Mouse (Mus musculus): ENCODE measurements around the gene Cbx3. TPM values are rescaled to one million over a fixed set of nuclear protein-coding genes. Genes with fewer than 3 reads are reported as not detected.

Gene Cbx3
- polyA plus RNA-seq, 1 experiment: 22.3 TPM

DNA sequence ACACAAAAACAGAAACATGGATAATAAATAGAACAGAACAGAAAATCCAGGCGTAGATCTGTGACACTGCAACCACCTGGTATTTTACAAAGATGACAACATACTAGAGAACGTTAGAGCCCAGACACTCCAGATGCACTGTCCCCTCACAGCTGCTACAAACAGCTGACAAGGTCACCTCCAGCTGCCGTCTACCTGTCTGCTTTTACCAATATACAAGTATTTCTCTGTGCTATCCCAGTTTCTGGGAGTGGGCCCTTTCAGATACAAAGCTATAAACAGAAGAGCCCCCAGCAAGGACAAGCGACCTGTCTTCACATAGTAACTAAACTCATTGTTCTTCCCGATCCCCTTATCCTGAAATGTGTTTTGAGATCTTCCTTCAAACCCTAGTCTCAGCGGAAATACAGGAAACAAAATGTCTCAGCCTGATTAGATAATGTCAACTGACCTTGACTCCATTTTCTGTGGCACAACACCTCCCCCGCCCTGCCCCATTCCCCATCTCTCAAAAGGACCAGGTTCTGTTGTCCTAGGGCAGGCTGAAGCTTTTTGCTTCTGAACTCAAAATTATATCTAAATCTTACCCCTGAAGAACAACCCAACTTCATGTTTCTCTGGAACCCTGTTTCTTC is 16.0 kb downstream of the Cbx3 start:
- Histone ChIP-seq H3K4me1 (peaks cover 16% of the 10 kb centered on the region), H3K36me3 (replicated peaks; ENCODE audit: low read length) (peaks cover 33% of the 10 kb centered on the region), H3K9me3 (peaks cover 32% of the 10 kb centered on the region), H3K27me3 (replicated peaks) (no peaks in the 10 kb centered on the region), H3K4me3 (replicated peaks) (no peak overlapping the region)
- TF ChIP-seq GATA1 (IDR thresholded peaks at IDR 0.05; ENCODE audit: borderline replicate concordance, low read length) (no peak), FLI1 (IDR thresholded peaks at IDR 0.05; ENCODE audit: low read length) (no peak)

DNA sequence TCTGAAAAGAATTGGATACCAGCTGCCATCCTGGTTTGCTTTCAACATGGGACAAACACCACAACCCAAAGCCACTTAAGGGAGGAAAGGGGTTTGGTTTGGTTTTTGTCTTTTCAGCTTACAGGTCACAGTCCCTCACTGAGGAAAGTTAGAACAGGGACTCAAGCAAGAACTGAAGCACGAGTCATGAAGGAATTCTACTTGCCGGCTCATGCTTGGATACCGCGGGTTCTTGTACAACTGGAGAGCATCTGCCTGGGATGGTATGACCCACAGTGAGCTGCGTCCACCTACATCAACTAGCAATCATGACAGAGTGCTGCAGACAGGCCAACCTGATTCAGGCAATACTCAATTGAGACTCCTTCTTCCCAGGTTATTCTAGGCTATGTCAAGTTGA is 16.6 kb downstream of the Cbx3 start:
- TF ChIP-seq GATA1 (IDR thresholded peaks at IDR 0.05; ENCODE audit: borderline replicate concordance, low read length): no peak
- no peak for TF ChIP-seq FLI1 (IDR thresholded peaks at IDR 0.05; ENCODE audit: low read length)
- Histone ChIP-seq H3K36me3 (replicated peaks; ENCODE audit: low read length) (peaks cover 28% of the 10 kb centered on the region), H3K27me3 (replicated peaks) (no peaks in the 10 kb centered on the region), H3K9me3 (peaks cover 33% of the 10 kb centered on the region), H3K4me3 (replicated peaks) (peak overlapping the region; percentile 20), H3K4me1 (peaks cover 16% of the 10 kb centered on the region)

DNA sequence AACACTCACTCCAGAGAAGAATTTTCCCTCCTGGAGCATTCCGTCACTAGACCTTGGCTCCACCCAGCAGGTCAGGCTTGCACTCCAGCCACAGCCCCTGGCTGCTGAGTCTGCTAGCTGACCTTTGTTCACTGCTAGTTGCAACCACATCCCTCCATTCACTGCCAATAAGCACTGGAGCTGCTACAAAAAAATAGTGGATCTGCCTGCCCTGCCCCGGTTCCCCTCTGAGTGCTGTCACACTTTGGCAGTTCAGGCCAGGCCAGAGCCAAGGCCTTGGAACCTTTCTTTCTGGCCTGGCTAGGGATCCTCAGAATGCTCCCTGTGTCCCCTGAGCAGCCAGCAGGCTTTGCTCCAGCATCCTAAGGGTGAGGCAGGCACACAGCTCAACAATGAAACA is 19.6 kb downstream of the Cbx3 start:
- TF ChIP-seq GATA1 (IDR thresholded peaks at IDR 0.05; ENCODE audit: borderline replicate concordance, low read length) (no peak), FLI1 (IDR thresholded peaks at IDR 0.05; ENCODE audit: low read length) (no peak)
- Histone ChIP-seq H3K4me3 (replicated peaks) (no peak overlapping the region), H3K4me1 (peaks cover 19% of the 10 kb centered on the region), H3K36me3 (replicated peaks; ENCODE audit: low read length) (peaks cover 12% of the 10 kb centered on the region), H3K9me3 (peaks cover 35% of the 10 kb centered on the region), H3K27me3 (replicated peaks) (no peaks in the 10 kb centered on the region)

DNA sequence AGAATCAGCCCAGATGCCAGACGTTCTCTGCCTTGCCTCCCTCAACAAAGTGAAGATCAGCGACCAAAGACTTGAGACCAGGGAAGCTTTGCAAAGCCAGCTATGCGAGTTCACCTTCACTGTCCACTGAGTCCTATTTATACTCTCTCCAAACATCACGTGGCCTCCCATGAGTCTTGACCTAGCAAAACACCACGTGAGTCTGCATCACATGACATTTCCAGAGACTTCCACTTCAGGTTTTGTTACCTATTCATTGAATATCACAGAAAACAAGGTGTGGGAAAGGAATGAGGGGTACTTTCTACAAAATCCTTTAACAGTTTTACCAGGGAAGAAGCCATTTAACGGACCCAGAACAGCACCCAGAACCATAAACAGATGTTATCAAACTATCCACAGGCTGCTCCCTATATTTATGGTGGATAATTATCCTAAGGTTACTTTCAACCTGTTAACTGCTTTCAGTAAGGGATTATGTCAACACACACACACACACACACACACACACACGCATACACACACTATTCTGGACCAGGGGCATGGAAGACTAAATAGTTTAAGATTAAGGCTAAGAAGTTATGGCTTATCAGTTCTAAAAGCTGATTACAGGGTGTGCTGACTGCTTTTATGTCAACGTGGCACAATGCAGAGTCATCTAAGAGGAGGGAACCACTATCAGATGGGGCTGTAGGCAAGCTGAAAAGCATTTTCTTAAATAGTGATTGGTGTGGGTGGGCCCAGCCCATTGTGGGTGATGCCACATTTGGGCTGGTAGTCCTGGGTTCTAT is 27.4 kb downstream of the Cbx3 start:
- H3K27me3 ChIP-seq (replicated peaks): peaks cover 3% of the 10 kb centered on the region
- H3K4me3 ChIP-seq (replicated peaks): no peak overlapping the region
- TF ChIP-seq FLI1 (IDR thresholded peaks at IDR 0.05; ENCODE audit: low read length): no peak
- no peak for TF ChIP-seq GATA1 (IDR thresholded peaks at IDR 0.05; ENCODE audit: borderline replicate concordance, low read length)
- peaks cover 5% of the 10 kb centered on the region; the same call in 1 of the 2 replicates for H3K4me1 ChIP-seq
- peaks cover 16% of the 10 kb centered on the region for H3K9me3 ChIP-seq
- no peaks in the 10 kb centered on the region for H3K36me3 ChIP-seq (replicated peaks; ENCODE audit: low read length)

DNA sequence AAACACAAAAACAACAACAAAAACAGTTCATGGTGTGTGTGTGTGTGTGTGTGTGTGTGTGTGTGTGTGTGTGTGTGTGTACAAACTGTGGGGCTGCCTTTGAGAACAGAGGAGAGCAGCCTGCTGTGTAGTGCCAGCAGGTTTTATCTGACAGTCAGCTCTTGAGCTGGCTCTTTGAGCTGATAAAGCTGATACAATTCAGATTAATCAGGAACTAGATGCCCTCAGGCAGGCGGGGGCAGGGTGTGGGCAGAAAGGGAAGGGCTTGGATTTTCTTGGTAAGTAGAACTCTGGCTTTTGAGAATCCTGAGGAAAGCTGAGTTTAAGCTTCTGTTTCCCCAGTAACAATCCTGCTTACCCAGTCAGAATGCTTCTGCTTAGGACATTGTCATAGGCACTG is 35.5 kb downstream of the Cbx3 start:
- TF ChIP-seq GATA1 (IDR thresholded peaks at IDR 0.05; ENCODE audit: borderline replicate concordance, low read length): no peak
- TF ChIP-seq FLI1 (IDR thresholded peaks at IDR 0.05; ENCODE audit: low read length): no peak
- peaks cover 9% of the 10 kb centered on the region for H3K9me3 ChIP-seq

DNA sequence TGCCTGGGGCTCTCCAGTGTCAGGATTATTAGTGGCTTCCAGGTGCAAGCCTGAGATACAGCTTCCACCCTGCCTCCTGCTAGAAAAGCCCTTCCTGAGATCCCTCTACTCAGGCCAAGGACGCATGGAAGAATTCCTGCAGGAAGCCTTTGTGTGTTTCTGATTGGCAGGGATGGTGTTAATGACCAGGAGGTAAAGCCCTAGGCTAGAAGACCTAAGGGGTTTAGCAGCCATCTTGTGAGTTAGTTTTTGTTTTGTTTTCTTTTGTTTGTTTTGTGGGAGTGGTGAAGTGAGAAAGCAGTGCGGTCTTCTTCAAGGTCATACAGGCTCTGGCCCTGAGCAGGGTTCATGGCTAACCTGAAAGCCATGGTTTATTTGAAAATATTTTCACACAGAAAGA is 37.4 kb downstream of the Cbx3 start:
- H3K4me1 ChIP-seq: peaks cover 13% of the 10 kb centered on the region
- TF ChIP-seq GATA1 (IDR thresholded peaks at IDR 0.05; ENCODE audit: borderline replicate concordance, low read length) (no peak), FLI1 (IDR thresholded peaks at IDR 0.05; ENCODE audit: low read length) (no peak)
- H3K27me3 ChIP-seq (replicated peaks): peaks cover 14% of the 10 kb centered on the region

More for the DNA sequence above, 35.5 kb downstream of the Cbx3 start:
- Histone ChIP-seq H3K4me1 (peaks cover 13% of the 10 kb centered on the region), H3K27me3 (replicated peaks) (peaks cover 14% of the 10 kb centered on the region), H3K36me3 (replicated peaks; ENCODE audit: low read length) (no peaks in the 10 kb centered on the region), H3K4me3 (replicated peaks) (no peak overlapping the region)

DNA sequence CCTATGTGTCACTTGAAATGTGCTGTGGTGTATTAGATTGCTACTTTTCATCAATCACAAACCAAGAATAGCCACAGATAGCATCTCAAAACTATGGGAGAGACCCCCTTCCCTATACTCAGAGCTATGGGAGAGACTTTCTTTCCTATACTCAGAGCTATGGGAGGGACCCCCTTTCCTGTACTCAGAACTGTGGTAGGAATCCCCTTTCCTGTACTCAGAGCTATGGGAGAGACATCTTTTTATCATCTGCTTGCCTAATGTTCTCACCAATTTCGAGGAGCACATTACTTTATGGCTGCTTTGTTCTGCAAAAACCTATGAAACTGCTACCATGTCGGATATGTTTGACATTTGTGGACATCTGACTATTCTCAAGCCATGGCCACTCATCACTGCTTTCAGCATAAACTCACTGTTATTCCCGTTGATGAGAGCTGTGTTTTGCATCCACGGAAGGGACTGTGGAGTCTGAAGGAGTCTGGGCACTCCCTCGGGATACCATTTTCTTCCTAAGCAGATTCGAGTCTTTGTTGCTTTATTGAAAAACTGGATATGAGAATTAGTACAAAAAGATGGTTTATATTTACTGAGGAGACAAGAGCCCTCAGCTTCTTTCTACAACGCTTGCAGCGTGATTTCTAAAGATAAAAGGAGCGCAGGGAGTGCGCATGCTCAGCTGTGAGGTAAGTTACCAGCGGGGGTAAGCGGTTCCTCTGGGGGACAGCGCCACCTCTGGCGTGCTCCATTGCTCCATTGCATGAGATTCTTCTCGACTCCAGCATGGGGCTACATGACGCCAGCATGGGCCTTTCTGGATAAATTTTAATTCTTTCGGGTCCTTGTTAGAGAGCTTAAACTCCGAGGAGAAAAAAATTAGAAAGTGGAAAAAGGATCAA is 38.8 kb downstream of the Cbx3 start:
- H3K4me3 ChIP-seq (replicated peaks): peak overlapping the region; percentile 85
- TF ChIP-seq FLI1 (IDR thresholded peaks at IDR 0.05; ENCODE audit: low read length) (no peak), GATA1 (IDR thresholded peaks at IDR 0.05; ENCODE audit: borderline replicate concordance, low read length) (no peak)

More for the DNA sequence above, 37.4 kb downstream of the Cbx3 start:
- Histone ChIP-seq H3K36me3 (replicated peaks; ENCODE audit: low read length) (no peaks in the 10 kb centered on the region), H3K9me3 (no peaks in the 10 kb centered on the region), H3K4me3 (replicated peaks) (no peak overlapping the region)

DNA sequence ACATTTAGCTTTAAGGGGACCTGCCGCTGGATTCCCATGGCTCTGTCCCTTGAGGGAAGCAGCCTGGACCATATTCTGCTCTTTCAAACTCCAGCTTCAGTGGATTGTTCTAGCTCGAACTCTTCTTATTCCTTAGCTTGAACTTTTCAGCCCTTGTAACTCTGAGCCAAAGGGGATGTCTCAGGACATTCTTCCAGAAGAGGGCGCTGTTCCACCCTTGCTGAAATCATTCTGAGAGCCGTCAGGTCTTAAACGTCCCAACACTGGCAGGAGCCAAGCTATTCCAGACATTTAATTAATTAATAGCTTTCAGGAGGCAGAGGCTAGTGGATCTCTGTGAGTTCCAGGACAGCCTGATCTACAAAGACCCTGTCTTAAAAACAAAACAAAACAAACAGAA is 39.9 kb downstream of the Cbx3 start:
- Histone ChIP-seq H3K27me3 (replicated peaks) (peaks cover 16% of the 10 kb centered on the region), H3K4me3 (replicated peaks) (peak overlapping the region; percentile 56), H3K4me1 (peaks cover 13% of the 10 kb centered on the region), H3K36me3 (replicated peaks; ENCODE audit: low read length) (no peaks in the 10 kb centered on the region), H3K9me3 (no peaks in the 10 kb centered on the region)
- TF ChIP-seq GATA1 (IDR thresholded peaks at IDR 0.05; ENCODE audit: borderline replicate concordance, low read length): no peak
- no peak for TF ChIP-seq FLI1 (IDR thresholded peaks at IDR 0.05; ENCODE audit: low read length)

More for the DNA sequence above, 38.8 kb downstream of the Cbx3 start:
- Histone ChIP-seq H3K27me3 (replicated peaks) (peaks cover 18% of the 10 kb centered on the region), H3K4me1 (peaks cover 13% of the 10 kb centered on the region), H3K36me3 (replicated peaks; ENCODE audit: low read length) (no peaks in the 10 kb centered on the region), H3K9me3 (no peaks in the 10 kb centered on the region)

DNA sequence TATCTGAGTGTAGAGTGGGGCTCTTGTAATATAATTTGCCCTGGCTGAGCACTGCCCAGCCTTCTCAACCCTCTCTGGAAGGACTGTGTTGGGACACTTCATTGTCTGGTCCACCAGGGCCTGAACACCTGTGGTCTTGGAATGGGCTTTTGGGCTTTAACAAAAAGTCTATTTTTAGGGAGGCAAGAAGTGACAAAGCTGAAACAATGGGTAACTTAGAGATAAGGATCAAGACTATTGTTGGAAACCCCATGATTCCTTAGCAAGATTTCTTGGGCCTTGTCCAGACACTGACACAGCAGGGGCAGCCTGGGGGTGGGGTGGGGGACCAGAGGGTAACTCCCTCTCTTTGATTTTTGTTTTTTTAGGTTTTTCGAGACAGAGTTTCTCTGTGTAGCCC is 40.8 kb downstream of the Cbx3 start:
- Histone ChIP-seq H3K4me1 (peaks cover 13% of the 10 kb centered on the region), H3K27me3 (replicated peaks) (peaks cover 16% of the 10 kb centered on the region), H3K4me3 (replicated peaks) (no peak overlapping the region), H3K9me3 (no peaks in the 10 kb centered on the region), H3K36me3 (replicated peaks; ENCODE audit: low read length) (no peaks in the 10 kb centered on the region)
- no peak for TF ChIP-seq FLI1 (IDR thresholded peaks at IDR 0.05; ENCODE audit: low read length)
- TF ChIP-seq GATA1 (IDR thresholded peaks at IDR 0.05; ENCODE audit: borderline replicate concordance, low read length): no peak

All from megakaryocyte, embryonic 14.5 days (primary cell).